Mouse (Mus musculus): ENCODE data around the gene Hjurp. TPM values are rescaled to one million over a fixed set of nuclear protein-coding genes. Genes with fewer than 3 reads are reported as not detected.
A peak's percentile ranks its signal among the peaks of the same experiment; 100 is the strongest.

Hjurp gene
- 135 TPM in 2 replicates for polyA plus RNA-seq (2014; fragmentation: Nextera tagmentation; extraction: Ambion mirVana)

GRCm38 (mm10) chr1:88277098-88277817 lies at the start of gene Hjurp, which contains the start of gene Trpm8:
Gene Hjurp (minus strand): TSS chr1:88277633.
Gene Trpm8 (plus strand): TSS chr1:88277661.
- Histone ChIP-seq H3K4me1 (ENCODE audit: control insufficient read depth, insufficient read depth, low read length) (peaks cover 14% of the 10 kb centered on the region), H3K27me3 (ENCODE audit: control insufficient read depth, insufficient read depth, low read length) (no peaks in the 10 kb centered on the region), H3K4me3 (ENCODE audit: low read depth, low read length) (peak within 1 kb of the TSS; percentile 55), H3K27ac (ENCODE audit: low read depth, low read length) (peak within 1 kb of the TSS; percentile 49), H3K4me2 (peak within 1 kb of the TSS; percentile 53), H3K36me3 (ENCODE audit: control insufficient read depth, insufficient read depth, low read length) (peaks cover 29% of the 10 kb centered on the region), H3K9me3 (ENCODE audit: control insufficient read depth, low read length) (peaks cover 8% of the 10 kb centered on the region; the same call in 1 of the 2 replicates), H3K9ac (ENCODE audit: low read length) (peak within 1 kb of the TSS; percentile 77)
- ATAC-seq (ENCODE audit: low FRiP score) = peak; percentile 96
- 1% methylated on average over 50 of the region's 50 CpGs for WGBS
- peak; percentile 100 for DNase-seq (ENCODE audit: low spot score, missing footprints)

- no peaks in the 10 kb centered on the region for H3K9me3 ChIP-seq (ENCODE audit: control insufficient read depth, low read length)
- H3K9ac ChIP-seq (ENCODE audit: low read length) = no peak overlapping the region
- ATAC-seq (ENCODE audit: low FRiP score) (no peak), DNase-seq (ENCODE audit: low spot score, missing footprints) (no peak)
- H3K27ac ChIP-seq (ENCODE audit: low read depth, low read length) = no peak overlapping the region
- H3K4me2 ChIP-seq = no peak overlapping the region
- no peaks in the 10 kb centered on the region for H3K4me1 ChIP-seq (ENCODE audit: control insufficient read depth, insufficient read depth, low read length)
- no peaks in the 10 kb centered on the region for H3K27me3 ChIP-seq (ENCODE audit: control insufficient read depth, insufficient read depth, low read length)
- 82% methylated on average over 3 of the region's 3 CpGs for WGBS
- no peak overlapping the region for H3K4me3 ChIP-seq (ENCODE audit: low read depth, low read length)
- no peaks in the 10 kb centered on the region for H3K36me3 ChIP-seq (ENCODE audit: control insufficient read depth, insufficient read depth, low read length)
Measured at GRCm38 (mm10) chr1:88323101-88323500, 45.7 kb upstream of the Hjurp start.

GRCm38 (mm10) chr1:88322146-88322545 lies 44.7 kb upstream of the Hjurp start:
- no peak for ATAC-seq (ENCODE audit: low FRiP score)
- Histone ChIP-seq H3K4me2 (no peak overlapping the region), H3K27ac (ENCODE audit: low read depth, low read length) (no peak overlapping the region)

GRCm38 (mm10) chr1:88320821-88321395 lies 43.5 kb upstream of the Hjurp start:
- no peaks in the 10 kb centered on the region for H3K36me3 ChIP-seq (ENCODE audit: control insufficient read depth, insufficient read depth, low read length)
- no peak overlapping the region for H3K4me3 ChIP-seq (ENCODE audit: low read depth, low read length)
- no peak overlapping the region for H3K27ac ChIP-seq (ENCODE audit: low read depth, low read length)
- no peak overlapping the region for H3K4me2 ChIP-seq
- 79% methylated on average over 7 of the region's 7 CpGs for WGBS
- no peak for ATAC-seq (ENCODE audit: low FRiP score)
- no peaks in the 10 kb centered on the region for H3K9me3 ChIP-seq (ENCODE audit: control insufficient read depth, low read length)
- H3K27me3 ChIP-seq (ENCODE audit: control insufficient read depth, insufficient read depth, low read length) = no peaks in the 10 kb centered on the region
- no peaks in the 10 kb centered on the region for H3K4me1 ChIP-seq (ENCODE audit: control insufficient read depth, insufficient read depth, low read length)
- DNase-seq (ENCODE audit: low spot score, missing footprints) = no peak
- no peak overlapping the region for H3K9ac ChIP-seq (ENCODE audit: low read length)

More at GRCm38 (mm10) chr1:88322146-88322545, 44.7 kb upstream of the Hjurp start:
- Histone ChIP-seq H3K27me3 (ENCODE audit: control insufficient read depth, insufficient read depth, low read length) (no peaks in the 10 kb centered on the region), H3K4me3 (ENCODE audit: low read depth, low read length) (no peak overlapping the region), H3K36me3 (ENCODE audit: control insufficient read depth, insufficient read depth, low read length) (no peaks in the 10 kb centered on the region), H3K9me3 (ENCODE audit: control insufficient read depth, low read length) (no peaks in the 10 kb centered on the region), H3K9ac (ENCODE audit: low read length) (no peak overlapping the region), H3K4me1 (ENCODE audit: control insufficient read depth, insufficient read depth, low read length) (no peaks in the 10 kb centered on the region)
- no peak for DNase-seq (ENCODE audit: low spot score, missing footprints)

GRCm38 (mm10) chr1:88318531-88319060 lies 41.2 kb upstream of the Hjurp start:
- no peaks in the 10 kb centered on the region for H3K27me3 ChIP-seq (ENCODE audit: control insufficient read depth, insufficient read depth, low read length)
- no peaks in the 10 kb centered on the region for H3K9me3 ChIP-seq (ENCODE audit: control insufficient read depth, low read length)
- no peak overlapping the region for H3K27ac ChIP-seq (ENCODE audit: low read depth, low read length)
- no peak overlapping the region for H3K4me2 ChIP-seq
- DNase-seq (ENCODE audit: low spot score, missing footprints) (peak; percentile 98), ATAC-seq (ENCODE audit: low FRiP score) (no peak)
- WGBS = 73% methylated on average over 6 of the region's 6 CpGs
- no peak overlapping the region for H3K9ac ChIP-seq (ENCODE audit: low read length)
- no peak overlapping the region for H3K4me3 ChIP-seq (ENCODE audit: low read depth, low read length)
- no peaks in the 10 kb centered on the region for H3K36me3 ChIP-seq (ENCODE audit: control insufficient read depth, insufficient read depth, low read length)
- no peaks in the 10 kb centered on the region for H3K4me1 ChIP-seq (ENCODE audit: control insufficient read depth, insufficient read depth, low read length)

- DNase-seq (ENCODE audit: low spot score, missing footprints) = no peak
- Histone ChIP-seq H3K4me2 (no peak overlapping the region), H3K27ac (ENCODE audit: low read depth, low read length) (no peak overlapping the region), H3K4me3 (ENCODE audit: low read depth, low read length) (no peak overlapping the region), H3K4me1 (ENCODE audit: control insufficient read depth, insufficient read depth, low read length) (no peaks in the 10 kb centered on the region), H3K27me3 (ENCODE audit: control insufficient read depth, insufficient read depth, low read length) (no peaks in the 10 kb centered on the region), H3K9ac (ENCODE audit: low read length) (no peak overlapping the region), H3K9me3 (ENCODE audit: control insufficient read depth, low read length) (no peaks in the 10 kb centered on the region), H3K36me3 (ENCODE audit: control insufficient read depth, insufficient read depth, low read length) (no peaks in the 10 kb centered on the region)
- 83% methylated on average over 1 of the region's 1 CpGs for WGBS
- no peak for ATAC-seq (ENCODE audit: low FRiP score)
Measured at GRCm38 (mm10) chr1:88317279-88317678, 39.8 kb upstream of the Hjurp start.

GRCm38 (mm10) chr1:88310349-88310748 lies 32.9 kb upstream of the Hjurp start:
- Histone ChIP-seq H3K27me3 (ENCODE audit: control insufficient read depth, insufficient read depth, low read length) (no peaks in the 10 kb centered on the region), H3K9ac (ENCODE audit: low read length) (no peak overlapping the region), H3K27ac (ENCODE audit: low read depth, low read length) (no peak overlapping the region), H3K4me1 (ENCODE audit: control insufficient read depth, insufficient read depth, low read length) (no peaks in the 10 kb centered on the region), H3K4me3 (ENCODE audit: low read depth, low read length) (no peak overlapping the region), H3K36me3 (ENCODE audit: control insufficient read depth, insufficient read depth, low read length) (no peaks in the 10 kb centered on the region), H3K4me2 (no peak overlapping the region), H3K9me3 (ENCODE audit: control insufficient read depth, low read length) (peaks cover 43% of the 10 kb centered on the region)
- ATAC-seq (ENCODE audit: low FRiP score) (peak; percentile 29; the same call in 1 of the 2 replicates), DNase-seq (ENCODE audit: low spot score, missing footprints) (no peak)
- WGBS = 66% methylated on average over 3 of the region's 3 CpGs

GRCm38 (mm10) chr1:88309905-88310304 lies 32.5 kb upstream of the Hjurp start:
- no peak overlapping the region for H3K4me2 ChIP-seq
- no peaks in the 10 kb centered on the region for H3K4me1 ChIP-seq (ENCODE audit: control insufficient read depth, insufficient read depth, low read length)
- H3K27ac ChIP-seq (ENCODE audit: low read depth, low read length) = no peak overlapping the region
- DNase-seq (ENCODE audit: low spot score, missing footprints) (no peak), ATAC-seq (ENCODE audit: low FRiP score) (peak; percentile 30)
- no peak overlapping the region for H3K4me3 ChIP-seq (ENCODE audit: low read depth, low read length)
- H3K27me3 ChIP-seq (ENCODE audit: control insufficient read depth, insufficient read depth, low read length) = no peaks in the 10 kb centered on the region
- no peaks in the 10 kb centered on the region for H3K36me3 ChIP-seq (ENCODE audit: control insufficient read depth, insufficient read depth, low read length)
- H3K9me3 ChIP-seq (ENCODE audit: control insufficient read depth, low read length) = peaks cover 47% of the 10 kb centered on the region
- H3K9ac ChIP-seq (ENCODE audit: low read length) = no peak overlapping the region
- WGBS = 55% methylated on average over 3 of the region's 3 CpGs

- H3K4me2 ChIP-seq = no peak overlapping the region
- 49% methylated on average over 2 of the region's 2 CpGs for WGBS
- no peaks in the 10 kb centered on the region for H3K4me1 ChIP-seq (ENCODE audit: control insufficient read depth, insufficient read depth, low read length)
- no peak overlapping the region for H3K4me3 ChIP-seq (ENCODE audit: low read depth, low read length)
- no peak overlapping the region for H3K27ac ChIP-seq (ENCODE audit: low read depth, low read length)
- no peak overlapping the region for H3K9ac ChIP-seq (ENCODE audit: low read length)
- ATAC-seq (ENCODE audit: low FRiP score) = peak; percentile 5; the same call in 1 of the 2 replicates
- DNase-seq (ENCODE audit: low spot score, missing footprints) = no peak
- peaks cover 56% of the 10 kb centered on the region for H3K9me3 ChIP-seq (ENCODE audit: control insufficient read depth, low read length)
- no peaks in the 10 kb centered on the region for H3K27me3 ChIP-seq (ENCODE audit: control insufficient read depth, insufficient read depth, low read length)
- H3K36me3 ChIP-seq (ENCODE audit: control insufficient read depth, insufficient read depth, low read length) = no peaks in the 10 kb centered on the region
Measured at GRCm38 (mm10) chr1:88309020-88309419, 31.6 kb upstream of the Hjurp start.
